Mouse (Mus musculus) right cerebral cortex, adult 2 months (tissue): ENCODE measurements around the gene Spcs1.

Experiments
- DNase-seq, 2 experiments: peaks; one replicate each; pipeline ENCODE4 v3.0.0; 2021 to 2022; ENCODE audit warnings: low spot score in 2 of 2

Gene Spcs1

GRCm38 (mm10) chr14:30951154-30951825, 50.2 kb downstream of the Spcs1 start, which contains the start of gene Nek4:
Nek4 (plus strand) TSS chr14:30951377.
- DNase-seq, result peak; percentile 96 to 98

- DNase-seq, result no peak
These were observed 51.5 kb downstream of the Spcs1 start for GRCm38 (mm10) chr14:30949986-30950385.
